Mouse (Mus musculus) liver, embryonic 18 days (tissue): ENCODE results near the gene Oxct1. TPM values are rescaled to one million over a fixed set of nuclear protein-coding genes. Genes with fewer than 3 reads are reported as not detected.

Experiments used
- polyA plus RNA-seq: library from polyadenylated mRNA; depleted of rRNA; stranded (reverse); fragments of >200 nt; gene quantifications from 2 replicates; pipeline ENCODE4 v1.2.3, GENCODE M21; 2012; rRNA removed

The Oxct1 gene
- polyA plus RNA-seq = 7.3 and 7.7 TPM in 2 replicates

GRCm38 (mm10) chr15:4026231-4026773 lies at the start of gene Oxct1:
Oxct1 (plus strand) TSS chr15:4026383.

GRCm38 (mm10) chr15:3979061-3979848 lies 46.9 kb upstream of the Oxct1 start, which contains the start of gene Fbxo4:
Fbxo4 (minus strand) TSS chr15:3979573.

GRCm38 (mm10) chr15:3995448-3996266 lies 30.5 kb upstream of the Oxct1 start, which contains the start of gene AW549877:
AW549877 (minus strand) TSS chr15:3995744.

Other genes with a start within 250 kb of the Oxct1 start
- gene Fbxo4, start 46.8 kb upstream of the Oxct1 start, polyA plus RNA-seq = 4.5 and 5.0 TPM in 2 replicates
- 12.2 and 12.8 TPM in 2 replicates for gene AW549877, start 30.6 kb upstream of the Oxct1 start, polyA plus RNA-seq